Mouse (Mus musculus): ENCODE data around the gene Tmc1.

Tmc1 gene

DNA sequence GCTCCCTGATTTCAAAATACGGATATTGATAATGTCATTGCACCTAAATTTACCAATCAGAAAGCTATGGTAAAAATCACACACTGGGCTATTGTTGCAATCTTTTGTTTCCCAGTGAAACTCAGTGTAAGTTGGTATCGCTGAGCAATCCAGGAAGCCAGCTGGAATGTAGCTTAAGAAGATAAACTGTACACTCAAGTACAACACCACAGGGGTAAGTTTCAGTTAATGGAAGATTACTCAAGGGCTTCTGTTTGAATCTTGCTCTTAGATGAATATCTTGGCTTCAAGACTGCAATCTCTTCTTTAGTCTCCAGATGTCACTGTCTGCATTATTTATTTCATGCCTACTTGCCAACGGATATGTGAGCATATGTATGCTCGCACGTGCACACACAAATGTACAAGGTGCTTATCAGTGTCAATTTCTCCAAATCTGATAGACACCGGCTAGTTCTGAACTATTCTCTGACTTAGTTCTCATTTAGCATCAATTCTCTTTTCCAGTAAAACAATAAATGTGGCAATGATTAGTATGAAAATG lies 156.4 kb downstream of the Tmc1 start:
- no peak for DNase-seq (ENCODE audit: low spot score)

GRCm38 (mm10) chr19:20796001-20796400 lies 158.0 kb downstream of the Tmc1 start:
- no peak for DNase-seq (ENCODE audit: low spot score)

DNA sequence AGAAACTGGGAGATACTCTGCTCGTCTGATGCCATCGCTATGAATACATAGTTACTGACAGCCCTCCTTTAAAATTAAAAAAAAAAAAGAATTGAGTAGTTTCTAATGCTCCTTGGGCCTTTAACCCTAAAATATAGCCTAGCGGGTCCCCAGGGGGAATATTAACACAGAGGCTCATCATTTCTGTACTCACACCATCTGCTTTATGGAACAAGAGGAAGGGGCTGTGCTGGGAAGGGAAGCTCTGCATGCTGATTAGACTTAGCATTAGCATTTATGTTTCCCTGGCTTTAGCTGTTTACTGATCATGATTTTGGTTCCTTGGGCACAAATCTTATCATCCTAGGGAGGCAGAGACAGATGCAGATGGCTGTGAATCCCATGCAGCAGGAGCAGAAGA lies 159.0 kb downstream of the Tmc1 start:
- no peak for DNase-seq (ENCODE audit: low spot score)

- no peak for DNase-seq (ENCODE audit: low spot score)
These were observed 161.2 kb downstream of the Tmc1 start for GRCm38 (mm10) chr19:20792811-20793210.

GRCm38 (mm10) chr19:20787289-20787688 lies 166.7 kb downstream of the Tmc1 start:
- no peak for DNase-seq (ENCODE audit: low spot score)

GRCm38 (mm10) chr19:20775681-20776080 lies 178.3 kb downstream of the Tmc1 start:
- DNase-seq (ENCODE audit: low spot score): no peak

DNA sequence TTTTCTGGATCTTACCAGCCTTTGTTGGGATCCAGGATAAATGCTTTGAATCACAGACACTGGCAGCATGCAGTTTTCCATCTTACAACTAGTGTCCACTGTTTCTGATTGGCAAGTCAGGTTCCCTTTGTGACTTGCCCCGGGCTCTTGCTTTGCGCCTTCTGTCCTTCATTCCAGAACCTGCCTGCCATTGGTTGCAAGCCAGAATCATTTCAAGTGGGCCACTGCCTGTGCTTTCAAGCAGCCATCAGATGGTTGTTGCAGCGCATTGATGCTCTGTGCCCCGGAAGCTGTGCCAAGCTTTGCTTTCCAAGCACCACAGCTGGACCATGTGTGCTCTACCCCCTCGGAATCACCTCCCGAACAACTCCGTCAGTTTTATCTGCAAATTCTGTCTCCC lies 180.1 kb downstream of the Tmc1 start:
- DNase-seq (ENCODE audit: low spot score): no peak

DNA sequence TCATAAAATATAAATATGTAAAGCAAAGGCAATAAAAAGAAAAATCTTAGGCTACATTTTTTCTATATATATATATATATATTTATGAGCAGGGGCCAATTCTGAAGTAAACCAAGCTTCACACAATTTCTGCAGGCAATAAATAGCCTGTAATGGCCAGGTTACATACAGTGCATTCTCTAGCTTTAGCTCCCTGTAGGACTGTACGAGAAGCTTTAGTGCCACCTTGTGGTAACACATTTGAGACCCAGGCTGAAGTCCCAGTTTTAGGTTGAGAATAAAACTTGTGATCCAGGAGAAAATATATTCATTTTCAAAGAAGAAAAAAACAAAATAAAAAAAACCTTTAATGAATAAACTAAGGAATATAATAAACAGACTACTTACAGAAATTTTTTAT lies 189.8 kb downstream of the Tmc1 start:
- no peak for DNase-seq (ENCODE audit: low spot score)

DNA sequence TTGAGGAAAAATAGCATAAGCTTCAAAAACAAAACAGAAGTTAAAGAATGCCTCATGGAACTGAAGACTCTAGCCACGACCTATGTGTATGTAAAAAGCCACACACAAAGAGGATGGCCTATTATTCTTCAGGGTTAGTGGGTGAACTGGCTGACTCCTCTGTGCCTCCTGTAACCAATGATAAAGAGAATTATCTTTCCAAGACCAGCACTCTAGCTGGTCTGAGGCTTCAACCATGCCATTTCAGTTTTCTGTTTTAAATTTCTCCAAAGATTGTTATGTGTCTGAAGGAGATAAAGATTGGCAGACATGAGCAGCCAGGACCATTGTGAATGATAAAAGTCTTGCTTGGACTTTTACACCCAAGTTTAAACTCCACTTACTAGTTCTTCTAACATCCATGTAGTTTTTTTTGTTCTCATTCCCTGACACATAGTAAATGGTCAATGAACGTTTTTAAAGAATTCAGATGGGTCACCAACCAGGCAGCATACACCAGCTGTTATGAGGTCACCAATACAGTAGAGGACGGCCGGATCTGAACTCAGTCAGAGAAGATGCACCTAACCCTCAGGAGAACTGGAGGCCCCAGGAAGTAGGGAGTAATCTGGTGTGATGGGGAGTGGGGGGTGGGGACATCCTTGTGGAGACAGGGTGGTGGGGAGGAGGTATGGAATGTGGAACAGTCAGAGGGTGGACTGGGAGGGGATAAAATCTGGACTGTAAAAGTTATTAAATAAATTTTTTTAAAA lies 192.2 kb downstream of the Tmc1 start:
- no peak for DNase-seq (ENCODE audit: low spot score)

DNA sequence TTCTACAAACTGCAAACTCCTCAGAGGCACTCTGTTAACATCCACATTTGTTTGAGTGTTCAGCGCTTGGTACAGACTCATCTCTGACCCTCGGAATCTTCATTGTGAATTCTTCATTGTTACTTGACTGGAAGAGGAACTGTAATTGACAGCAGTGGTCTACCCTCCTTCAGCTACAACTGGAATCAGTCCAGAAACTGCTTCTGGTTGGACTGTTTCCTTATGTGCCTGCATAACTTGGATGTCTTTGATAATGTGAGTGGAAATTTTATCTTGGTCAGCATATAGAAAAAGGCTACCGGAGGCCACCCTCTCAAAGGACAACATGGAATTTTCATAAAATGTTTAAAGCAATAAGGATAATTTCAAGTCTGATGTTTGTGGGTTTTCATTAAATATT lies 192.9 kb downstream of the Tmc1 start:
- DNase-seq (ENCODE audit: low spot score): no peak

GRCm38 (mm10) chr19:20744630-20745029 lies 209.4 kb downstream of the Tmc1 start:
- DNase-seq (ENCODE audit: low spot score): no peak
